Mouse (Mus musculus) layer of hippocampus, adult 18-20 months (tissue): ENCODE data around the gene Phf20. TPM values are rescaled to one million over a fixed set of nuclear protein-coding genes. Genes with fewer than 3 reads are reported as not detected.

Source experiments
- DNase-seq, 2 experiments: peaks; one replicate each; pipeline ENCODE4 v3.0.0; 2022; ENCODE audit warnings: low spot score in 2 of 2
- total RNA-seq, 2 experiments: library from RNA; stranded (reverse); gene quantifications; 2 replicates each; pipeline ENCODE4 v1.2.3; 2021

The Phf20 gene
- total RNA-seq, 2 experiments from 2014 or later: 104 to 108 TPM

DNA sequence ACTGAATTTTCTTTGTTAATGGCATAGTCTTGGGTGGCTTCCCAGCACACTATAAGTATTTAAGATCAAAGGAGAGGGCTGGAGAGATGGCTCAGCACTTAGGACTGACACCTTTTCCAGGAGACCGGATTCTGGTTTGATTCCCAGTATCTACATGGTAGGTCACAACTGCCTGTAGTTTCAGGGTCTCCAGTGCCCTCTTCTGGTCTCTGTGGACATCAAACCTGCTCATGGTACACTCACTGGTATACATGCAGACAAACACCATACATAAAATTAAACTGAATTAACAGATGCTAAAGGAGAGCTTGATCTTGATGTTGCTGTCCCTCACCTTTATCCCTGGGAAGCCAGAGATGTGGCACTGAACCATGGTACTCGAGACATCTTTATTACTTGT lies 64.7 kb downstream of the Phf20 start:
- no peak for DNase-seq

GRCm38 (mm10) chr2:156263204-156263893 lies 67.1 kb downstream of the Phf20 start:
- DNase-seq: no peak

DNA sequence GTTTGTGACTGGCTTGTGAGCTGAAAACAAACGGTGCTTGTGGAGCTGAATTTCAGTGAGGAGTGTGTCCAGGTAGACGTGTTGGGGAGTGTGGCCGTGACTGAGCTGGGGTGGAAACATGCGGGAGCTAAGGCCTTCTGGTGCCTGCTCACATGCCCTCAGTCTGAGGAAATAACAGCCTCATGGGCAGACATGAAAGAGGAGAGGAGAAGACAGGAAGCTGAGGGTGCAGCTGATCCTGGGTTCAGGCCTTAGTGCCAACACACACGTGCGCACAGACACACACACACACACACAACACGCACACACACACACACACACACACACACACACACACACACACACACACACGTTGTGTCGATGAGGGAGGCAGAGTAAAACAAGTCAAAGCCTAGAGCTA lies 71.4 kb downstream of the Phf20 start:
- no peak for DNase-seq

DNA sequence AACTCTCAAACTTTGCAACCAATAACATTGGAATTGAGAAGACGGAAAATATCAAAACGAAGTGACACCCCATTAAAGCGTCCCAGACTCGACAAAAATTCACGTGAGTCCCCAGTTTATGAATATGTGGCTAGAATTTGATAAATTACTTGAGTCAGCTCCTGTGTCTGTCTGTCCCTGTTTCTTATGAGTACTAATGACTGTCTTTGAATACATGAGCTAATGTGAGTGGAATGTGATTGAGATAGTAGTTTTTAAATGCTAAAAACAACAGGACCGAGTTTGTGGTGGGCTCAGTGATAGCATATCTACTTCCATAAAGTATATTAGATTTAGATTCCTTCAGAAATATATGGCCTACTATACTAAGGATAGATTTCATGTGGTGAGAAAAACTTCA lies 76.3 kb downstream of the Phf20 start:
- DNase-seq: no peak

- peak; percentile 71 to 92 for DNase-seq
These were observed 82.2 kb downstream of the Phf20 start for GRCm38 (mm10) chr2:156278226-156279017.

GRCm38 (mm10) chr2:156281227-156281626 lies 85.0 kb downstream of the Phf20 start:
- DNase-seq: no peak

DNA sequence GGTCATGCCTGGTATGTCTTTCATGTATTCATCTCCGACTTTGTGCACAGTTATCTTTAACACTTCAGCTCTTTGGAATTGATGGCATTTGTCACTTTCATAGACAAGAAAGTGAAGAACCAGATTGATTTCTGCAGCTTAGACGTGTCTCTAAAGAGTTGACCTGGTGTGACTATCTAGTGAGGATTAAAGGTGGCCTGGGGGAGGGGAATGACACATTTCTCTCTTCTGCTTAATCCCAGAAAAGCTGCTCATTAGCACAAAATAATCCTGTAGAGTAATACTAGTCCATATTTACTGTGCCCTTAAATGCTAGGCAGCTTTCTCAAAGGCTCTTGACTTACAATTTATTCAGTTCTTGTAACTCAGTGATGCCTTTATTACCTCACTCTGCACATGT lies 88.9 kb downstream of the Phf20 start:
- DNase-seq: no peak

DNA sequence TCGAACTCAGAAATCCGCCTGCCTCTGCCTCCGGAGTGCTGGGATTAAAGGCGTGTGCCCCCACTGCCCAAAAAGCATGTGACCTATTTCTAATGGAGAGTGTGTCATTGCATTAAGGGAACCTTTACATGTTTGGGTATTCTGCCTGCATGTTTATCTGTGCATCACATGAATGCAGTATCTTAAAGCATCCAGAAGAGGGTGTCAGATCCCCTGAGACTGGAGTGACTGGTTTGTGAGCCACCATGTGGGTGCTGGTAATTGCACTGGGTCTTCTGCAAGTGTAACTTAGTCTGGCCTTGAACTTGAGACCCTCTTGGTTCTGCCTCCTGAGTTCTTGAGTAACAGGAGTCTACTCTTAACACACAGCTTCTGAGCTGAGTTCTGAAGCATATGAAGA lies 90.5 kb downstream of the Phf20 start:
- DNase-seq: no peak

- no peak for DNase-seq
These were observed 92.0 kb downstream of the Phf20 start for GRCm38 (mm10) chr2:156288222-156288621.

DNA sequence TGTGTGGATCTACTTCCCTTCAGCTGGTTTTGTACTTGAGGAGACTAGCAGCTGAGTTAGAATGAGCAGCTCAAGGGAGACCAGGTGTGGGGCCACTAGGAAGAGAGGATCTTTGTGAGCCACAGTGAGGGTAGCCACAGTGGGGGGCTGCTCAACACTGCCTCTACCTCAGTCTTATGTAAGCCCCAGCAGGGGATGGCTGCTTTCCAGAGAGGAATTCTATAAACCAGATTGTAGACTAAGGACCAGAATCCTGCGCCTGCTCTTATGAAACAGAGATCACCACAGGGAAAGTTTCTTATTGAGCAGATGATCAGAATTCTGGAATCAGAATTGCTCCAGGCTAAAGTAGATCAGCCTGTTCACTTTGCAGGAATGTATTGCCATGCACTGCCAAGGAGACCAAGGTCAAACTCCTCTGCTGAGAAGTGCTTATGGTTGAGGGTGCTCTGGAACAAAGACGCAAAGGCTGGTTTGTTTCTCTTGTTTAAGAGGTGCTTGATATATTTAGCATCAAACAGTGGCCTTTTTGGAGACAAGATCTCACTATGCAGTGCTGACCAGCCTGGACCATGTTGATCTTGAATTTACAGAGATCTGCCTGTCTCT lies 93.4 kb downstream of the Phf20 start:
- DNase-seq: peak in 1 of 2 experiments; percentile 62

DNA sequence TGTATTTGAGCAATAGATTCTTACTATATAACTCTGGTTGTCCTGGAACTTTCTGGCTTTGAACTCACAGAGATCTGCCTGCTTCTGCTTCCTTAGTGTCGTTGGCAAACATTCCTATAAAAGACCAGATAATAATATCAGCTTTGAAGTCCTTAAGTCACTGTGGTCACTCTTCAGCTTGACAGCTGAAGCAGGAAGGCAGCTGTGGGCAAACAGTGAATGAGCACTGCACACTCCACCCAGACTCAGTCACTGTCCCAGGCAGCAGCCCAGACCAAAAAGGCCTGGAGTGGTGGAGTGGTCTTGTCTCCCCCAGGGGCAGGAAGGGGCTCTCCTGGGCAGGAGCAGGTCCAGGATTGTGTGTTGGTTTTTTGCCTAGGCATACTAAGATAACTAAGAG lies 95.7 kb downstream of the Phf20 start:
- DNase-seq: no peak

- DNase-seq: no peak
These were observed 99.4 kb downstream of the Phf20 start for GRCm38 (mm10) chr2:156295601-156296063.

DNA sequence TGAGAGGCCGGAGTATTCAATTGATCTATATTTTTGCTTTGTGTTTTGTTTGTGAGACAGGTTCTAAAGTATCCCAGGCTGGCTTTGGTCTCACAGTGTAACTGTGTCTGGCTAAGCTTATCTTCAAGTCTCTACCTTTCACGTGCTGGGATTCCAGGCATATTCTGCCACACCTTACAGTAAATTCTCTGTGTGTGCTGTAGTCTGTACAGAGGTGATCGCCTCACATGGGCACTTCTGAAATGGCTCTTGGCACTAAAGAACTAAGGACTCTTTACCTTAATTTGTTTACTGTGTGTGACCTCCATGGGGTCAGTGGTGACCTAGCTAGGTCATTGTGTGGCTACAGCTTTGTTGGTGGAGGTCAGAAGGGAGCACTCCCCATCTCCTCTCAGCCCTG lies 99.9 kb downstream of the Phf20 start:
- DNase-seq: no peak

- DNase-seq: no peak
These were observed 101.4 kb downstream of the Phf20 start for GRCm38 (mm10) chr2:156297653-156298052.

DNA sequence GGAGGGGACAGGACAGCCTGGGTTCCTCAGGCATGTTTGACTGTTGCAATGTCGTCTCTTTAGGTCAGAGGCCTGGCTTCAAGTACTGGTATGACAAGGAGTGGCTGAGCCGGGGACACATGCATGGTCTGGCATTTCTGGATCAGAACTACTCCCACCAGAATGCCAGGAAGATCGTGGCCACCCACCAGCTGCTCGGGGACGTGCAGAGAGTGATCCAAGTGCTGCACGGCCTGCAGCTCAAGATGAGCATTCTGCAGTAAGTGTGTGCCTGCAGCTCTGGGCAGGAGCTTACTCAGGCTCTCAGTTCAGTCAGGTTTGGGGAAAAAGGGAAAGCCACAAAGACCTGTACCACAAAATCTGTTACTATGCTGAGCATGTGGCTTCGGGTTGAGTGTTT lies 102.2 kb downstream of the Phf20 start:
- DNase-seq: peak in 1 of 2 experiments; percentile 70

DNA sequence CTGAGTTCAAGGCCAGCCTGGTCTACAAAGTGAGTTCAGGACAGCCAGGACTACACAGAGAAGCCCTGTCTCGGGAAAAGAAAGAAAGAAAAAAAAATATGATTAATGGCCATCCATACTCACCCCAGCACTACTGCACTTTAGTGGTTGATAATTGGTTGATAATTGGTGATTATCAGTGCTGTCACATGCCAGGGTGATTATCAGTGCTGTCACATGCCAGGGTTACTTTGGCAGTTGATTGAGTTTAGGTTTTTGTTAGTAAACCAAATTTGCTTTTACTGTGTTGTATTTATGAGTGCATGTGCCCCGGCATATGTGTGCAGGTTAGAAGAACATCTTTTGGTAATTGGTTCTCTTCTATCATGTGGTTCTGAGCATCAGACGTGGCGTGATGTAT lies 105.8 kb downstream of the Phf20 start:
- DNase-seq: no peak

DNA sequence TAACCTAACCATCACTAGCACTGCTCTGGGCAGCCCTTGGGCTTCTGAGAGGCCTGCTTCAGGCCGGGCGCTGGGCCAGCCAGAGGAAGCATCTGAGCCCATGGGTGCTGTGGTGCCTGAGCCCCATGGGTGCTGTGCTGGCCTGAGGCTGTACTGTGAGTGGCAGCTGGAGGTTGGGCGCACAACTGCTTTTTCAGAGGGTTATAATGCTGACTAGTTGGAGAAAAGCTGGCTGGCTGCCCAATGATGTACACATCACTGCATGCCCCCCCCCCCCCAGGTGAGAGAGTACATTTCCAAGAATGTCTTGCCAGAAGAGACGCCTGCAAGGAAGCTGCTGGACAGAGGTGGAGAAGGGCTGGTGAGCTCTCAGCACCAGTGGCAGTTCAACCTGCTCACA lies 108.1 kb downstream of the Phf20 start:
- no peak for DNase-seq

GRCm38 (mm10) chr2:156305818-156306217 lies 109.6 kb downstream of the Phf20 start:
- peak in 1 of 2 experiments; percentile 44 for DNase-seq

- no peak for DNase-seq
These were observed 111.0 kb downstream of the Phf20 start for GRCm38 (mm10) chr2:156307261-156307660.

DNA sequence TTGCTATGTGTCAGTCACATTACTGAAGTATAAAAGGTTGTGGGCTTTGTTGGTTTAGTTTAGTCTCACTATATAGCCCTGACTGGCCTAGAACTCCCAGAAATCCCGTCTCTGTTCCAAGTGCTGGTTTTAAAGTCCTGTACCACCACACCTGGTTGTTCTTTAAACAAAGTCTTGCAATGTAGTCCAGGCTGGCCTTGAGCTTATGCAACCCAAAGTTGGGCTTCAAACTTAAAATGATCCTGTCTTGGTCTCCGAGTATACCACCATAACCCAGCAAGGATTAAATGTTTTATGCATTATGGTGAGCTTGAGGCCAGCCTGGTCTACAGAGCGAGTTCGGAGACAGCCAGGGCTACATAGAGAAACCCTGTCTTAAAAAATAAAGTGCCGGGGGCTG lies 113.7 kb downstream of the Phf20 start:
- DNase-seq: no peak

- no peak for DNase-seq
These were observed 114.2 kb downstream of the Phf20 start for GRCm38 (mm10) chr2:156310455-156310854.

DNA sequence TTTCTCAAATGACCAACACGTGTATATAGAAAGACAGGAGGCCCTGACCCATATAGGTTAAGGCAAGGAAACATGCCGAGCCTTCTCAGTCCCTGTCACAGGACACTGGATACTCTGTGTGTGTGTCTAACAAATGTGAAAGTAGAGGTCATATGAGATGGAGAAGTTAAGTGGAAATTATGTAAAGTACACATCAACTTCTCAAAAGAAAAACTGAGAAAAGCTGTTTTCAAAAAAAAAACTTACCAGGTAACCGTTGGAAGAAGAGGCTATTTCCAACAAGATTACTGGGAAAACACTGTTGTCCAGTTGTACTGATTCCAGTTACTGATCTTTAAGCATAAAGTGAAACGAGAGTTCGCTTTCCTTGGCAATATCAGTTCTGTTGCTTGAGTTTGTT lies 114.7 kb downstream of the Phf20 start:
- DNase-seq: no peak
